Mouse (Mus musculus): ENCODE results near the gene Ccdc191. TPM values are rescaled to one million over a fixed set of nuclear protein-coding genes. Genes with fewer than 3 reads are reported as not detected.

The Ccdc191 gene
- total RNA-seq, 2 experiments from 2014 or later: 5.8 to 6.8 TPM

DNA sequence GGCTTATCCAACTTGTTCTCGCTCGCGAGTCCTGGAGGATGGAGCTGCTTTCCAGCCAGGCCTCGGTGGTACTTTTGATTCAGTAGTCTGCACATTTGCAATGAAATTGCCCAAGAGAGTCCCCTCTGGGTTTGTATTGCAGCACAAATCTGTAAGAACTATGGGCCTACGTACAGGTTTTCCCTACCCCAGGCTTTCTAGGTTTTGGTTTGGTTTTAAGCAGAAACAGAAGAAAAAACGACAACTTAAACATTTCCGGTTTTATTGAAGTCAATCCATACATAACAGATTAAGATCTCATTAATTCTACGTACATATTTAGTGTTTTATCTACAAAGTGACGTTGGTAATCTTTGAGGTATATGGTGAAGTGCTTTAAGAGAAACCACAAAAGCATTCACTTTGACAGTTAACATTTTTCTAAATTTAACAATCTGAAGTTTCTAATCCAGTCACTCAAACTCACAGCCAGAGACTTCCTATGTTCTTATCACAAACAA is 90.6 kb downstream of the Ccdc191 start:
- no peak for DNase-seq

DNA sequence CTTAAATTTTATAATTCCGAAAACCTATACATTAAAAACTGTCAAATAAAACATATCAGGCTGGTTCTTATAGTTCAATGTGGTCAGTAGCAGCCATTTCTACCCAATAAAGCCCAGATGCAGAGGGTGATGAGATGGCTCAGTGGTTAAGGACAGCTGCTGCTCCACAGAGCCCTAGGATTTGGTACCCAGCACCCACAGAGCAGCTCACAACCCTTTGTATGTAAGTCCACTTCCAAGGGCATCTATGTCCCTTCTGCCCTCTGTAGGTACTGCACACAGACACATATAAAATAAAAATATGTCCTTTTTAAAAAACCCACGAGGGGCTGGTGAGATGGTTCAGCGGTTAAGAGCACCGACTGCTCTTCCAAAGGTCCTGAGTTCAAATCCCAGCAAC is 96.7 kb downstream of the Ccdc191 start:
- no peak for DNase-seq

DNA sequence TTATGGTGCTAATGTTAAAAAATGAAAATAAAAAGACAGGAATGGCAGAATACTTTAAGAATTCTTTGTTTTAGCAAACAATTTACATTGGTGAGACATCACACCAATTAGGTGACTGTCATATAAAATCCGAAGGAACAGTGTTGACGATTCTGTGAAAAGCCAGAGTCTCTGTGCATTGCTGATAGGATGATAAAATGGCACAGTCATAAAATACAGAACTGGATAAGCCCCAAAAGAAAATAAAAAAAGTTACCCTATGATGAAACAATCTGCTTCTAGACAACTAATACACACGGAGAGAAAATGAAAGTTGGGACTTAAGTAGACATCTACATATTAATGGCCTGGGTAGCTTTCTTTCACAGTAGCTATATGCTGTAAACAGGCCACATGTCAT is 105.0 kb downstream of the Ccdc191 start:
- DNase-seq: no peak

DNA sequence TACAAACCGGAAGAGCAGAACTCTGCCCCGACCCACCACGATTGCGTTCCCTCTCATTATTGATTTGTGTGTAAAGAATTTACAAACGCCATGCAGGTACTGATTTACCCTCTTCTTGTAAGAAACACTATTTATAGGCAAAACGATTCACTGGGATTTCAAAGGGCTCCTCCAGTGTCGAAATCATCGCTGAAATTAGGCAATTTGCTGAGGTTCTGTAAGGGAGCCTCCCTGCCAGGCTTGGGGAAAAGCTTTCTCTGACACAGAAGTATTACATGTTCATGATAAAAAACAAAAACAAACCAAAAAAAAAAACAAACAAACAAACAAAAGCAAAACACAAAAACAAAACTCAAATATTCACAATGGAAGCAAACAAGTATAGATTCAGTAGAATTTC is 109.5 kb downstream of the Ccdc191 start:
- DNase-seq: peak; percentile 7 to 21

DNA sequence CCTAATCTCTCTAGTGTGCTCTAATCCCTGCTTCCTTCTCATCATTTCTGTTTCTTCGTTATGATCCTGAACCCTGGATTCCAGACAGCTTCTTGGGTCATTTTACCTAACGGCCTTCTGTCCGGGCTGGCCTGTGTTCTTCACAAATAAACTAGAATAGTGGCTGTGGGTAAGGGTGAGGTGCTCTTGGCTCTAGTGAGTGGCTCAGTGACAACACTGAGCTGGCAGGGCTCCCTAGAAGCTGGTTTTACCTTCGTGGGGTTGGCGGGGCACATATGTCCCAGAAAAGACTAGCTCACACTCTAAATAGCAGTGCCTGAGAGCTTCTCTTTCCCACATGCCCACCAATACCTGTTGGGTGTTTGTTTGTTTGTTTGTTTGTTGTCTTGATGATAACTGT is 109.9 kb downstream of the Ccdc191 start:
- DNase-seq: peak; percentile 4 to 31

DNA sequence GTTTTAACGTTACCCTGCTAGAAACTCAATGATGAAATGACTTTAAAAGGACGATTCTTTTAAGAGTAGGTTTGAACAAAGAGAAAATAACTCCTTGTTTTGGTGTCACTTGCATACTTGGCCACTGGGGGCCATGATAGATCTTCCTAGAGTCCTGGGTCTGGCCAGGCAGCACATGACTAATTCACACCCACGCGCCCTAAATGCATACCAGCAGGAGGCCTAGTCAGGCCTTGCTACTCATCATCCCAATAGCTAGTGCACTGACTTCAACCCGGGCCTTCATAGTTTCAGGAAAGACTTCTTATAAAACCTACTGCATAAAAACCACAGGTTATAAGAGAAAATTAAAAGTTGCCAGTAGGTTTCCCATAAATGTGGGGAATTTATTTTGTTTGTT is 112.5 kb downstream of the Ccdc191 start:
- DNase-seq: no peak

DNA sequence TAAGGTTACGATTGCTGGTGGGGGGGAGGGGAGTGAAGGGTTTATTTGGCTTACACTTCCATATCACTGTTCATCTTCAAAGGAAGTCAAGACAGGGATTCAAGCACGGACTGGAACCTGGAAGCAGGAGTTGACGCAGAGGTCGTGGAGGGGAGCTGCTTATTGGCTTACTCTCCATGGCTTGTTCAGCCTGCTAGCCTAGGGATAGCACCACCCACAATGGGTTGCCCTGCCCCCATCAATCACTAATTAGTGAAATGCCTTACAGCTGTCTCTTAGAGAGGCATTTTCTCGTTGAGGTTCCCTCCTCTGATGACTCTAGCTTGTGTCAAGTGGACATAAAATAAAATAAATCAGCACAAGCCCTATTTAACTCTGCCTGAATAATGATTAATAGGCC is 121.4 kb downstream of the Ccdc191 start:
- no peak for DNase-seq

Small RNAs within 50 kb of the gene (microRNA-seq; reads per million reads assigned to microRNA genes)
- gene Mir3470b: not detected

Other genes starting within 250 kb of the Ccdc191 start
- not detected for gene Tigit, start 225.7 kb upstream of the Ccdc191 start, total RNA-seq (2021)
- not detected for gene Drd3, start 135.8 kb upstream of the Ccdc191 start, total RNA-seq (2021)
- gene Qtrt2, start 37.0 kb downstream of the Ccdc191 start, total RNA-seq (2021): 10 to 100 TPM; 32.4 to 42.9 TPM
- 1 to 10 TPM in 1 of 2 experiments, under 1 TPM in 1; 0.56 to 1.0 TPM for gene Zdhhc23, start 90.0 kb downstream of the Ccdc191 start, total RNA-seq (2021)
- gene Gramd1c, start 173.5 kb downstream of the Ccdc191 start, total RNA-seq (2021): 1 to 10 TPM; 1.3 to 1.5 TPM
- 100 to 1,000 TPM; 145 to 153 TPM for gene Atp6v1a, start 249.9 kb downstream of the Ccdc191 start, total RNA-seq (2021)